In genomic region chr5:110970162-110970780, GRCm38 (mm10) we compare ENCODE assay signal across 11 mouse cellular contexts.
A peak's percentile ranks its signal among the peaks of the same experiment; 100 is the strongest.
DNase-seq lines count a peak whose midpoint lies in the region; ATAC-seq lines count a peak whose summit lies in the region.
"Had no signal": no experiment of that assay in that cellular context is flagged by ENCODE, and none has a peak within 500 bp of the region (broad histone marks: within the 10 kb centered on the region; RNA-seq: fewer than 3 reads in every experiment).

No protein-coding gene starts in this region.

- no peaks in the 10 kb centered on the region for H3K27me3 ChIP-seq in splenic B cell, adult 2 months (ENCODE audit: control insufficient read depth, insufficient read depth, low read length, poor library complexity, severe bottlenecking)
- H3K27me3 ChIP-seq: Patski had no signal

- H3K36me3 ChIP-seq in splenic B cell, adult 2 months (ENCODE audit: control insufficient read depth, insufficient read depth, low read length, poor library complexity, severe bottlenecking): no peaks in the 10 kb centered on the region

- ATAC-seq in CD4-positive, CD25-positive, alpha-beta regulatory T cell, adult 4 months: no peak
- ATAC-seq: midbrain, embryonic 16.5 days; Patski had no signal

- DNase-seq in ovary, postnatal 36 days (ENCODE audit: low spot score): peak; percentile 32
- DNase-seq in ovary, postnatal 14 days (ENCODE audit: low spot score): no peak
- DNase-seq in heart, adult 9 months (ENCODE audit: low spot score in 2 of 2): peak; percentile 69 to 75
- DNase-seq in kidney, postnatal 4 days: peak; percentile 43 to 61
- DNase-seq in splenic B cell, adult 2 months (ENCODE audit: low read depth, low spot score): peak; percentile 68
- no peak for DNase-seq in MN1 (ENCODE audit: low spot score)
- DNase-seq: gastrocnemius, postnatal 10 days; right cerebral cortex, postnatal 25 days had no signal

Comparison
In these comparisons a context has a peak if more than half of its experiments do, and no peak if none do; other contexts are left out.
1. DNase-seq: peak in ovary, postnatal 36 days (single experiment), heart, adult 9 months (2 of 2), kidney, postnatal 4 days (2 of 2) and splenic B cell, adult 2 months (single experiment); none in ovary, postnatal 14 days (single experiment) and MN1 (single experiment).